Mouse (Mus musculus) liver, embryonic 12.5 days (tissue): ENCODE results near the gene Emid1. TPM values are rescaled to one million over a fixed set of nuclear protein-coding genes. Genes with fewer than 3 reads are reported as not detected.

ENCODE experiments used
- ATAC-seq: fragments of 200-750 bp; cut with Nextera tagmentation; 2 replicates; pipeline ENCODE4 v1.8.0; 2017; ENCODE audit warnings: moderate number of reproducible peaks, mild to moderate bottlenecking, moderate library complexity
- H3K27ac ChIP-seq: fragments of 300-500 bp; sonication (generic); 2 replicates; pipeline ENCODE4 v1.5.1; 2016; ENCODE audit warnings: mild to moderate bottlenecking
- H3K27me3 ChIP-seq: fragments of 300-500 bp; sonication (generic); replicated peaks from 2 replicates; pipeline ENCODE4 v1.6.1; 2016; ENCODE audit warnings: mild to moderate bottlenecking, moderate library complexity
- H3K36me3 ChIP-seq: fragments of 300-500 bp; sonication (generic); 2 replicates; pipeline ENCODE4 v1.6.1; 2016; ENCODE audit warnings: mild to moderate bottlenecking, moderate library complexity
- H3K4me1 ChIP-seq: fragments of 300-500 bp; sonication (generic); 2 replicates; pipeline ENCODE4 v1.6.1; 2016
- H3K4me2 ChIP-seq: fragments of 300-500 bp; sonication (generic); 2 replicates; pipeline ENCODE4 v1.6.1; 2016; ENCODE audit warnings: mild to moderate bottlenecking, moderate library complexity
- H3K4me3 ChIP-seq: fragments of 300-500 bp; sonication (generic); 2 replicates; pipeline ENCODE4 v1.5.1; 2016; ENCODE audit warnings: mild to moderate bottlenecking, moderate library complexity
- H3K9ac ChIP-seq: fragments of 300-500 bp; sonication (generic); 2 replicates; pipeline ENCODE4 v1.6.1; 2016; ENCODE audit warnings: mild to moderate bottlenecking, moderate library complexity
- H3K9me3 ChIP-seq: fragments of 300-500 bp; sonication (generic); replicated peaks from 2 replicates; pipeline ENCODE4 v1.6.1; 2016; ENCODE audit warnings: mild to moderate bottlenecking, moderate library complexity
- WGBS: fragments of 180-500 bp; shearing (Covaris S2); methylation state at CpG from one replicate; pipeline ENCODE4 v1.1.7; 2016; ENCODE audit not compliant: insufficient replicate concordance; 5-methylcytosine and 5-hydroxymethylcytosine counted together
- polyA plus RNA-seq: library from polyadenylated mRNA; unstranded; fragments of >200 nt; fragmentation: Nextera tagmentation; extraction: Ambion mirVana; gene quantifications from 2 replicates; pipeline ENCODE4 v1.2.1, GENCODE M21; 2016

Gene Emid1
- polyA plus RNA-seq, 1 experiment from 2014 or later = 9.1 TPM

- WGBS = 84% methylated on average over 11 of the region's 11 CpGs
- H3K4me3 ChIP-seq = no peak overlapping the region
- no peak overlapping the region for H3K4me2 ChIP-seq
- peaks cover 21% of the 10 kb centered on the region for H3K4me1 ChIP-seq
- peaks cover 7% of the 10 kb centered on the region; the same call in 1 of the 2 replicates for H3K27me3 ChIP-seq
- H3K36me3 ChIP-seq = no peaks in the 10 kb centered on the region
- H3K9me3 ChIP-seq = peaks cover 6% of the 10 kb centered on the region; the same call in 1 of the 2 replicates
- ATAC-seq = no peak
- no peak overlapping the region for H3K9ac ChIP-seq
- H3K27ac ChIP-seq = no peak overlapping the region
Measured at GRCm38 (mm10) chr11:5158056-5158455, 6.0 kb upstream of the Emid1 start.

- Histone ChIP-seq H3K4me2 (no peak overlapping the region), H3K9ac (no peak overlapping the region), H3K4me3 (no peak overlapping the region), H3K27ac (no peak overlapping the region), H3K9me3 (no peaks in the 10 kb centered on the region), H3K27me3 (peaks cover 35% of the 10 kb centered on the region), H3K36me3 (no peaks in the 10 kb centered on the region), H3K4me1 (peaks cover 38% of the 10 kb centered on the region)
- WGBS = 35% methylated on average over 10 of the region's 10 CpGs
- no peak for ATAC-seq
Measured at GRCm38 (mm10) chr11:5154961-5155805, 3.1 kb upstream of the Emid1 start.

- peak overlapping the region; percentile 80 for H3K4me2 ChIP-seq
- H3K27ac ChIP-seq = no peak overlapping the region
- 22% methylated on average over 4 of the region's 4 CpGs for WGBS
- peak overlapping the region; percentile 58 for H3K4me3 ChIP-seq
- peaks cover 31% of the 10 kb centered on the region for H3K27me3 ChIP-seq
- H3K9ac ChIP-seq = peak overlapping the region; percentile 64; the same call in 1 of the 2 replicates
- H3K36me3 ChIP-seq = no peaks in the 10 kb centered on the region
- H3K9me3 ChIP-seq = no peaks in the 10 kb centered on the region
- H3K4me1 ChIP-seq = peaks cover 47% of the 10 kb centered on the region
- ATAC-seq = no peak
Measured at GRCm38 (mm10) chr11:5151247-5151630, 818 bp downstream of the Emid1 start.

- WGBS = 37% methylated on average over 9 of the region's 9 CpGs
- Histone ChIP-seq H3K27me3 (peaks cover 31% of the 10 kb centered on the region), H3K4me3 (no peak overlapping the region), H3K4me1 (peaks cover 41% of the 10 kb centered on the region), H3K27ac (no peak overlapping the region), H3K4me2 (peak overlapping the region; percentile 80), H3K9ac (no peak overlapping the region), H3K36me3 (no peaks in the 10 kb centered on the region), H3K9me3 (no peaks in the 10 kb centered on the region)
- no peak for ATAC-seq
Measured at GRCm38 (mm10) chr11:5150416-5151246, 1.4 kb downstream of the Emid1 start.

GRCm38 (mm10) chr11:5149955-5150354, 2.1 kb downstream of the Emid1 start:
- Histone ChIP-seq H3K36me3 (no peaks in the 10 kb centered on the region), H3K9ac (no peak overlapping the region), H3K27ac (no peak overlapping the region), H3K9me3 (no peaks in the 10 kb centered on the region), H3K4me3 (no peak overlapping the region), H3K4me1 (peaks cover 35% of the 10 kb centered on the region), H3K4me2 (peak overlapping the region; percentile 42; the same call in 1 of the 2 replicates), H3K27me3 (peaks cover 31% of the 10 kb centered on the region)
- 50% methylated on average over 9 of the region's 9 CpGs for WGBS
- no peak for ATAC-seq

GRCm38 (mm10) chr11:5149249-5149648, 2.8 kb downstream of the Emid1 start:
- Histone ChIP-seq H3K4me2 (peak overlapping the region; percentile 42), H3K4me1 (peaks cover 33% of the 10 kb centered on the region), H3K36me3 (no peaks in the 10 kb centered on the region), H3K4me3 (no peak overlapping the region), H3K27ac (no peak overlapping the region), H3K27me3 (peaks cover 31% of the 10 kb centered on the region), H3K9me3 (no peaks in the 10 kb centered on the region), H3K9ac (0 out of 2 replicates have a peak overlapping the region, but pooled peaks have one; percentile 37)
- 4% methylated on average over 7 of the region's 7 CpGs for WGBS
- ATAC-seq = peak; percentile 21; the same call in 1 of the 2 replicates

- no peak overlapping the region for H3K4me3 ChIP-seq
- no peaks in the 10 kb centered on the region for H3K9me3 ChIP-seq
- 68% methylated on average over 3 of the region's 3 CpGs for WGBS
- H3K27ac ChIP-seq = no peak overlapping the region
- H3K9ac ChIP-seq = no peak overlapping the region
- no peak overlapping the region for H3K4me2 ChIP-seq
- no peaks in the 10 kb centered on the region for H3K36me3 ChIP-seq
- ATAC-seq = no peak
- H3K27me3 ChIP-seq = peaks cover 8% of the 10 kb centered on the region
- H3K4me1 ChIP-seq = peaks cover 30% of the 10 kb centered on the region
Measured at GRCm38 (mm10) chr11:5145600-5145999, 6.5 kb downstream of the Emid1 start.

- Histone ChIP-seq H3K36me3 (no peaks in the 10 kb centered on the region), H3K27ac (no peak overlapping the region), H3K9ac (no peak overlapping the region), H3K4me3 (no peak overlapping the region), H3K9me3 (no peaks in the 10 kb centered on the region), H3K27me3 (no peaks in the 10 kb centered on the region), H3K4me1 (peaks cover 18% of the 10 kb centered on the region), H3K4me2 (no peak overlapping the region)
- ATAC-seq = no peak
- 63% methylated on average over 2 of the region's 2 CpGs for WGBS
Measured at GRCm38 (mm10) chr11:5141965-5142364, 10.1 kb downstream of the Emid1 start.

- H3K36me3 ChIP-seq = no peaks in the 10 kb centered on the region
- no peaks in the 10 kb centered on the region for H3K27me3 ChIP-seq
- WGBS = 65% methylated on average over 5 of the region's 5 CpGs
- H3K4me2 ChIP-seq = no peak overlapping the region
- H3K27ac ChIP-seq = no peak overlapping the region
- no peak for ATAC-seq
- H3K4me1 ChIP-seq = peaks cover 18% of the 10 kb centered on the region
- H3K9me3 ChIP-seq = no peaks in the 10 kb centered on the region
- H3K4me3 ChIP-seq = no peak overlapping the region
- H3K9ac ChIP-seq = no peak overlapping the region
Measured at GRCm38 (mm10) chr11:5141252-5141651, 10.8 kb downstream of the Emid1 start.

- Histone ChIP-seq H3K4me3 (no peak overlapping the region), H3K4me1 (peaks cover 18% of the 10 kb centered on the region), H3K36me3 (no peaks in the 10 kb centered on the region), H3K9me3 (no peaks in the 10 kb centered on the region), H3K9ac (no peak overlapping the region), H3K27me3 (no peaks in the 10 kb centered on the region), H3K4me2 (no peak overlapping the region), H3K27ac (no peak overlapping the region)
- WGBS = 57% methylated on average over 8 of the region's 8 CpGs
- ATAC-seq = no peak
Measured at GRCm38 (mm10) chr11:5140619-5141018, 11.4 kb downstream of the Emid1 start.

GRCm38 (mm10) chr11:5139372-5139771, 12.7 kb downstream of the Emid1 start:
- peak; percentile 59; the same call in 1 of the 2 replicates for ATAC-seq
- Histone ChIP-seq H3K27me3 (no peaks in the 10 kb centered on the region), H3K4me1 (peaks cover 18% of the 10 kb centered on the region), H3K9me3 (no peaks in the 10 kb centered on the region), H3K9ac (no peak overlapping the region), H3K27ac (no peak overlapping the region), H3K4me2 (no peak overlapping the region), H3K36me3 (no peaks in the 10 kb centered on the region), H3K4me3 (no peak overlapping the region)
- 72% methylated on average over 9 of the region's 9 CpGs for WGBS

- WGBS = 43% methylated on average over 2 of the region's 2 CpGs
- H3K9ac ChIP-seq = no peak overlapping the region
- H3K4me2 ChIP-seq = no peak overlapping the region
- no peaks in the 10 kb centered on the region for H3K36me3 ChIP-seq
- H3K9me3 ChIP-seq = no peaks in the 10 kb centered on the region
- H3K27ac ChIP-seq = no peak overlapping the region
- H3K4me1 ChIP-seq = peaks cover 18% of the 10 kb centered on the region
- H3K4me3 ChIP-seq = no peak overlapping the region
- no peaks in the 10 kb centered on the region for H3K27me3 ChIP-seq
- ATAC-seq = no peak
Measured at GRCm38 (mm10) chr11:5138642-5139041, 13.4 kb downstream of the Emid1 start.
